ENCODE assay signal across 8 mouse cellular contexts in the genomic region with DNA sequence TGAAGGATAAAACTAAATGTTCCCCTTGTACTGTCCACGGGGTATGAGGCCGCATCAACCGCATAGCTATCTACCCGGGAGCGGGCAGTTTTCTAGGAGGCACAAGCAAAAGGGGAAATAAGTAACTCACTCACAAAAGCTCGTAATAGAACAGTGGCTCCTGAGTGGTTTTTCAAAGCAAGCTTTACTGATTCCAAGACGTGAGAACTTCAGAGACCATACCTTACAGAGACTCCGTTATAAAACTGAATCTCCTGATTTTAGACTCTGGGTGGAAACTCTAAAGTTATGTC. TPM values are rescaled to one million over a fixed set of nuclear protein-coding genes. Genes with fewer than 3 reads are reported as not detected.
DNase-seq lines count a peak whose midpoint lies in the region; ATAC-seq and TF ChIP-seq lines count a peak whose summit lies in the region.

No protein-coding gene starts in this region.

- no peaks in the 10 kb centered on the region for H3K27me3 ChIP-seq in forebrain, postnatal 0 days (ENCODE audit: insufficient read depth, low read length)

- no peaks in the 10 kb centered on the region for H3K36me3 ChIP-seq in forebrain, postnatal 0 days (ENCODE audit: insufficient read depth)

- 71% methylated on average over 8 of the region's 8 CpGs for WGBS in forebrain, postnatal 0 days

- no peak for DNase-seq in gastrocnemius, adult 2 months
- DNase-seq in gastrocnemius, postnatal 10 days = no peak
- DNase-seq in A20 (ENCODE audit: low read depth, low spot score) = peak; percentile 45
- no peak for DNase-seq in forebrain, postnatal 0 days
- no peak for DNase-seq in ovary, postnatal 36 days (ENCODE audit: low spot score)
- no peak for DNase-seq in cerebellum, postnatal 25 days
- DNase-seq in embryo, embryonic 10.5 days (ENCODE audit: low spot score) = no peak

- peak overlapping the region; percentile 77 for H3K4me2 ChIP-seq in forebrain, postnatal 0 days (ENCODE audit: low read depth)

- H3K4me1 ChIP-seq in forebrain, postnatal 0 days (ENCODE audit: insufficient read depth) = peaks cover 19% of the 10 kb centered on the region

- TF ChIP-seq CTCF in gastrocnemius, adult 2 months (IDR thresholded peaks at IDR 0.05) = no peak
- no peak for TF ChIP-seq CTCF in forebrain, postnatal 0 days (IDR thresholded peaks at IDR 0.05; ENCODE audit: low read depth)

- no peaks in the 10 kb centered on the region for H3K9me3 ChIP-seq in forebrain, postnatal 0 days (ENCODE audit: low read length)

- peak overlapping the region; percentile 73 for H3K9ac ChIP-seq in forebrain, postnatal 0 days

- peak overlapping the region; percentile 79 for H3K4me3 ChIP-seq in gastrocnemius, adult 2 months
- H3K4me3 ChIP-seq in forebrain, postnatal 0 days (ENCODE audit: low read depth, low read length) = peak overlapping the region; percentile 79

- intact Hi-C loops in gastrocnemius, adult 2 months (cut with DNase I) = no loop called here

- peak overlapping the region; percentile 41; the same call in 1 of the 2 replicates for H3K27ac ChIP-seq in gastrocnemius, adult 2 months
- no peak overlapping the region for H3K27ac ChIP-seq in forebrain, postnatal 0 days (ENCODE audit: low read depth, low read length)

- no peak for ATAC-seq in forebrain, postnatal 0 days
- 0 out of 2 replicates have a peak, but pooled peaks have one; percentile 25 for ATAC-seq in megakaryocyte, adult 5-6 weeks (ENCODE audit: poor library complexity, severe bottlenecking)

RNA-seq across cellular contexts. Expression of gene Btbd9, which starts 1.6 kb away (rescaled TPM):
- 10 to 100 TPM; 11.9 to 14.7 TPM for total RNA-seq in gastrocnemius, adult 2 months (2021)
- total RNA-seq in gastrocnemius, postnatal 10 days (2021) = 10 to 100 TPM; 16.7 to 20.1 TPM
- total RNA-seq in forebrain, postnatal 0 days (2014; rRNA removed) = 55.0 and 63.6 TPM in 2 replicates
- polyA plus RNA-seq in forebrain, postnatal 0 days (2015; fragmentation: Nextera tagmentation; extraction: Ambion mirVana) = 112 and 149 TPM in 2 replicates
- total RNA-seq in megakaryocyte, adult 5-6 weeks (2015) = 16.3 and 21.0 TPM in 2 replicates
- 12.6 and 15.5 TPM in 2 replicates for total RNA-seq in megakaryocyte, adult 5-6 weeks (2017)

RNA-seq across cellular contexts. Expression of gene Dnah8, which starts 49.4 kb away (rescaled TPM):
- under 1 TPM in 1 of 2 experiments, not detected in 1; 0.11 TPM for total RNA-seq in gastrocnemius, adult 2 months (2021)
- total RNA-seq in gastrocnemius, postnatal 10 days (2021) = 1 to 10 TPM; 1.2 to 2.1 TPM
- 1.5 and 5.0 TPM in 2 replicates for total RNA-seq in forebrain, postnatal 0 days (2014; rRNA removed)
- 0.80 and 2.1 TPM in 2 replicates for polyA plus RNA-seq in forebrain, postnatal 0 days (2015; fragmentation: Nextera tagmentation; extraction: Ambion mirVana)
- 23.8 and 24.3 TPM in 2 replicates for total RNA-seq in megakaryocyte, adult 5-6 weeks (2015)
- 35.7 and 43.9 TPM in 2 replicates for total RNA-seq in megakaryocyte, adult 5-6 weeks (2017)

RNA-seq across cellular contexts. Expression of gene Glo1, which starts 51.9 kb away (rescaled TPM):
- 100 to 1,000 TPM; 159 to 169 TPM for total RNA-seq in gastrocnemius, adult 2 months (2021)
- 100 to 1,000 TPM; 138 to 140 TPM for total RNA-seq in gastrocnemius, postnatal 10 days (2021)
- total RNA-seq in forebrain, postnatal 0 days (2014; rRNA removed) = 150 and 172 TPM in 2 replicates
- polyA plus RNA-seq in forebrain, postnatal 0 days (2015; fragmentation: Nextera tagmentation; extraction: Ambion mirVana) = 186 and 194 TPM in 2 replicates
- total RNA-seq in megakaryocyte, adult 5-6 weeks (2015) = 52.5 and 55.3 TPM in 2 replicates
- 56.7 and 61.8 TPM in 2 replicates for total RNA-seq in megakaryocyte, adult 5-6 weeks (2017)
